In the genomic region with DNA sequence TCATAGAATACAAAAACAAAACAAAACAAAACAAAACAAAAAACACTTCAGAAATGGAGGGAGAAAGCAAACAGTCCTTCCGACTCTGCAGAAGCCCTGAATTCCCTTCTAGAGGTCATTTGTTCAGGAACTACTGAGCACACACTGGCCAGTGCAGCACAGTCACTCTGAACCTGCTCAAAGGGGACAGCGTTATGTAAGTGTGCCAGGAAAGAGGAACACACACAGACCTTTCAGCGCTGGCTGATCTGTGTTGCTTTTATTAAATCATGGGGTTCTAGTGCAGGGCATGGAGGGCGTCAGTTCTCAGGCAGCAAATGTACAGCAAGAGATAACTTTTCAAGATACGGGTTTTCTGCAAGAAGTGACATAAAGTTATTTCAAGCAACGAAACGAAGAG, we compare ENCODE assay signal across 22 mouse cellular contexts. TPM values are rescaled to one million over a fixed set of nuclear protein-coding genes. Genes with fewer than 3 reads are reported as not detected.
DNase-seq lines count a peak whose midpoint lies in the region; ATAC-seq and TF ChIP-seq lines count a peak whose summit lies in the region.
"Had no signal": no experiment of that assay in that cellular context is flagged by ENCODE, and none has a peak within 500 bp of the region (broad histone marks: within the 10 kb centered on the region; RNA-seq: fewer than 3 reads in every experiment).

No protein-coding gene starts in this region.

- H3K27me3 ChIP-seq in intestine, postnatal 0 days (replicated peaks; ENCODE audit: control insufficient read depth, insufficient read depth, low read length): no peaks in the 10 kb centered on the region
- no peaks in the 10 kb centered on the region for H3K27me3 ChIP-seq in intestine, embryonic 16.5 days (replicated peaks; ENCODE audit: control insufficient read depth, insufficient read depth, low read length)
- no peaks in the 10 kb centered on the region for H3K27me3 ChIP-seq in stomach, embryonic 15.5 days (replicated peaks)
- H3K27me3 ChIP-seq: limb, embryonic 15.5 days; neural tube, embryonic 15.5 days had no signal

- no peaks in the 10 kb centered on the region for H3K36me3 ChIP-seq in intestine, postnatal 0 days (ENCODE audit: control insufficient read depth, insufficient read depth)
- no peaks in the 10 kb centered on the region for H3K36me3 ChIP-seq in intestine, embryonic 16.5 days (ENCODE audit: control insufficient read depth, insufficient read depth, low read length)
- H3K36me3 ChIP-seq in stomach, embryonic 15.5 days: no peaks in the 10 kb centered on the region
- H3K36me3 ChIP-seq: embryonic facial prominence, embryonic 10.5 days; limb, embryonic 15.5 days; neural tube, embryonic 15.5 days had no signal

- no peaks in the 10 kb centered on the region for H3K9me3 ChIP-seq in intestine, postnatal 0 days (ENCODE audit: control insufficient read depth)
- no peaks in the 10 kb centered on the region for H3K9me3 ChIP-seq in intestine, embryonic 16.5 days (ENCODE audit: control insufficient read depth, low read length)
- H3K9me3 ChIP-seq in stomach, embryonic 15.5 days: no peaks in the 10 kb centered on the region
- H3K9me3 ChIP-seq: embryonic facial prominence, embryonic 10.5 days; limb, embryonic 15.5 days; megakaryocyte, embryonic 14.5 days; neural tube, embryonic 15.5 days had no signal

- no peak overlapping the region for H3K9ac ChIP-seq in intestine, postnatal 0 days (ENCODE audit: low read depth, low read length)
- H3K9ac ChIP-seq in intestine, embryonic 16.5 days (ENCODE audit: low read depth, low read length): no peak overlapping the region
- no peak overlapping the region for H3K9ac ChIP-seq in stomach, embryonic 15.5 days
- H3K9ac ChIP-seq: limb, embryonic 15.5 days; neural tube, embryonic 15.5 days had no signal

- 0 out of 2 replicates have a peak overlapping the region, but pooled peaks have one; percentile 4 for H3K4me2 ChIP-seq in intestine, postnatal 0 days (replicated peaks; ENCODE audit: low read depth)
- H3K4me2 ChIP-seq in intestine, embryonic 16.5 days (ENCODE audit: low read depth, low read length): no peak overlapping the region
- no peak overlapping the region for H3K4me2 ChIP-seq in stomach, embryonic 15.5 days
- H3K4me2 ChIP-seq: limb, embryonic 15.5 days; neural tube, embryonic 15.5 days had no signal

- no peak for ATAC-seq in intestine, postnatal 0 days
- no peak for ATAC-seq in intestine, embryonic 16.5 days
- 0 out of 2 replicates have a peak, but pooled peaks have one; percentile 36 for ATAC-seq in common myeloid progenitor, adult 5-6 weeks (replicated peaks; ENCODE audit: low read depth, poor library complexity, severe bottlenecking)
- ATAC-seq in stomach, embryonic 15.5 days (ENCODE audit: insufficient read depth, low FRiP score, low read depth): peak; percentile 31; the same call in 1 of the 2 replicates
- ATAC-seq: activated CD4-positive, CD25-positive, alpha-beta regulatory T cell, adult 4 months; hindbrain, embryonic 16.5 days; midbrain, embryonic 16.5 days had no signal

- DNase-seq in adrenal gland, adult (ENCODE audit: inconsistent age in 2 of 2, low spot score in 1 of 2): peak; percentile 41 to 47
- no peak for DNase-seq in adrenal gland, adult 2 months
- DNase-seq in layer of hippocampus, postnatal 25 days (ENCODE audit: extremely low spot score in 1 of 2, low spot score in 1 of 2): no peak
- DNase-seq in layer of hippocampus, adult 8-10 months (ENCODE audit: low spot score in 2 of 2): no peak
- DNase-seq: cerebellum, adult 2 months; cerebellum, postnatal 36 days; gastrocnemius, adult 2 months; heart, postnatal 4 days; kidney, adult 8-10 months; lung, postnatal 10 days; spleen, adult 18-20 months had no signal

- no peak overlapping the region for H3K27ac ChIP-seq in intestine, postnatal 0 days (ENCODE audit: low read depth, low read length)
- no peak overlapping the region for H3K27ac ChIP-seq in intestine, embryonic 16.5 days (ENCODE audit: low read length)
- no peak overlapping the region for H3K27ac ChIP-seq in stomach, embryonic 15.5 days
- H3K27ac ChIP-seq: embryonic facial prominence, embryonic 10.5 days; gastrocnemius, adult 2 months; limb, embryonic 15.5 days; neural tube, embryonic 15.5 days had no signal

- no peaks in the 10 kb centered on the region for H3K4me1 ChIP-seq in intestine, postnatal 0 days (replicated peaks; ENCODE audit: control insufficient read depth, insufficient read depth, low read length)
- H3K4me1 ChIP-seq in intestine, embryonic 16.5 days (ENCODE audit: control insufficient read depth, insufficient read depth, low read length): no peaks in the 10 kb centered on the region
- no peaks in the 10 kb centered on the region for H3K4me1 ChIP-seq in stomach, embryonic 15.5 days
- H3K4me1 ChIP-seq: limb, embryonic 15.5 days; neural tube, embryonic 15.5 days had no signal

- no peak for TF ChIP-seq CTCF in intestine, postnatal 0 days (IDR thresholded peaks at IDR 0.05; ENCODE audit: low read depth)

- no peak overlapping the region for H3K4me3 ChIP-seq in intestine, postnatal 0 days (ENCODE audit: low read depth, low read length)
- no peak overlapping the region for H3K4me3 ChIP-seq in intestine, embryonic 16.5 days (ENCODE audit: low read length)
- no peak overlapping the region for H3K4me3 ChIP-seq in stomach, embryonic 15.5 days (replicated peaks)
- H3K4me3 ChIP-seq: embryonic facial prominence, embryonic 10.5 days; gastrocnemius, adult 2 months; limb, embryonic 15.5 days; neural tube, embryonic 15.5 days had no signal

- WGBS in intestine, postnatal 0 days: 47% methylated on average over 7 of the region's 7 CpGs
- WGBS in intestine, embryonic 16.5 days: 60% methylated on average over 7 of the region's 7 CpGs
- 53% methylated on average over 7 of the region's 7 CpGs for WGBS in stomach, embryonic 15.5 days

RNA-seq across cellular contexts. Expression of a gene that starts 19.3 kb away (rescaled TPM):
- 10 to 100 TPM; 14.0 to 15.1 TPM for total RNA-seq in adrenal gland, adult 2 months (2021)
- polyA plus RNA-seq in adrenal gland, adult 2 months (2012; rRNA removed): 16.5 and 25.9 TPM in 2 replicates
- polyA plus RNA-seq in intestine, postnatal 0 days (2015; fragmentation: Nextera tagmentation; extraction: Ambion mirVana): 4.2 and 4.6 TPM in 2 replicates
- polyA plus RNA-seq in intestine, embryonic 16.5 days (2015; fragmentation: Nextera tagmentation; extraction: Ambion mirVana): 15.6 and 17.4 TPM in 2 replicates
- total RNA-seq in common myeloid progenitor, adult 5-6 weeks (2017): 17.9 and 21.1 TPM in 2 replicates
- 18.1 and 19.2 TPM in 2 replicates for polyA plus RNA-seq in stomach, embryonic 15.5 days (2015; fragmentation: Nextera tagmentation; extraction: Ambion mirVana)
- total RNA-seq in layer of hippocampus, postnatal 25 days (2021): 10 to 100 TPM; 31.4 to 40.8 TPM
- 10 to 100 TPM; 38.5 to 50.9 (median 45.0) TPM for total RNA-seq in layer of hippocampus, adult 8-10 months (2022)

RNA-seq across cellular contexts. Expression of a gene that starts 35.2 kb away (rescaled TPM):
- total RNA-seq in adrenal gland, adult 2 months (2021): 10 to 100 TPM; 18.0 to 20.2 TPM
- polyA plus RNA-seq in adrenal gland, adult 2 months (2012; rRNA removed): 4.1 and 5.3 TPM in 2 replicates
- polyA plus RNA-seq in intestine, postnatal 0 days (2015; fragmentation: Nextera tagmentation; extraction: Ambion mirVana): 4.5 and 5.4 TPM in 2 replicates
- 7.0 and 8.0 TPM in 2 replicates for polyA plus RNA-seq in intestine, embryonic 16.5 days (2015; fragmentation: Nextera tagmentation; extraction: Ambion mirVana)
- total RNA-seq in common myeloid progenitor, adult 5-6 weeks (2017): 11.5 and 13.9 TPM in 2 replicates
- polyA plus RNA-seq in stomach, embryonic 15.5 days (2015; fragmentation: Nextera tagmentation; extraction: Ambion mirVana): 17.7 and 19.0 TPM in 2 replicates
- 10 to 100 TPM; 56.8 to 64.6 TPM for total RNA-seq in layer of hippocampus, postnatal 25 days (2021)
- total RNA-seq in layer of hippocampus, adult 8-10 months (2022): 10 to 100 TPM; 46.3 to 54.1 (median 50.4) TPM

Comparison
In these comparisons a context has a peak if more than half of its experiments do, and no peak if none do; other contexts are left out.
1. DNase-seq: peak in adrenal gland, adult (2 of 2); none in adrenal gland, adult 2 months (single experiment), layer of hippocampus, postnatal 25 days (0 of 2) and layer of hippocampus, adult 8-10 months (0 of 2).
2. ATAC-seq: peak in common myeloid progenitor, adult 5-6 weeks (single experiment) and stomach, embryonic 15.5 days (single experiment); none in intestine, postnatal 0 days (single experiment) and intestine, embryonic 16.5 days (single experiment).